Mouse (Mus musculus) spleen, postnatal 14 days (tissue): ENCODE measurements around the gene Duoxa2.

Experiments
- DNase-seq, 2 experiments: peaks; one replicate each; pipeline ENCODE4 v3.0.0; 2021 to 2022; ENCODE audit warnings: low spot score in 2 of 2

Duoxa2 gene

DNA sequence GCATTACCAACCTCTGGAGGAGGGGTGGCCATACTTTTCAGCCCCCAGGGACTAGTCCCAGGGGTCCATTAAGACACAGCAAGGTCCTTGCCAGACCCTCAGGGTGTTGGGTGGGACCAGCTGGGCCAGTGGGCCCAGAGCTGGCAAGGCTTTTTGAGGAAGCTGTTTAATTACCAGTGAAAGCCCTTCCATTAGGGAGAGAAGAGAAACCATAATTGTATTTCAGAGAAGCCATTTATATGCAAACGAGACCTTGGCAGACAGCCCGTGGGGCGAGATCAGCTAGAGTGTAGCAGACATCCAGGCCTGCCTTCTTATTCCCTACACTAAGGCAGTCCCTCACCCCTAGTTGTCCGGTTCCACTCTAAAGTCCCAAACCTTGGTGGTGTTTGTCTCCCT lies 53.2 kb downstream of the Duoxa2 start:
- DNase-seq, result no peak
